Mouse (Mus musculus): ENCODE measurements at regions not wholly inside any gene's neighbourhood (a gene's known extent, or its start where the extent isn't known, plus 50 kb on each side); places are given as distances from the start of the nearest gene placed in this dataset.
"Not testable (repeated sequence)": the region's sequence is repeated elsewhere in the genome, so short reads cannot be mapped to it uniquely, and the experiment has no call there.

GRCm38 (mm10) chr4:97509576-97509975, 263.0 kb upstream of the Nfia start:
- DNase-seq (ENCODE audit: low spot score), result no peak

- DNase-seq (ENCODE audit: low spot score), result no peak
Measured at GRCm38 (mm10) chr4:97505734-97506133, 266.8 kb upstream of the Nfia start.

- no peak for DNase-seq (ENCODE audit: low spot score)
Measured at GRCm38 (mm10) chr4:97491248-97491804, 281.2 kb upstream of the Nfia start.

- no peak for DNase-seq (ENCODE audit: low spot score)
Measured at GRCm38 (mm10) chr4:97486354-97486753, 286.2 kb upstream of the Nfia start.

GRCm38 (mm10) chr4:97485225-97485624, 287.3 kb upstream of the Nfia start:
- DNase-seq (ENCODE audit: low spot score), result no peak

- peak; percentile 43 for DNase-seq (ENCODE audit: low spot score)
Measured at GRCm38 (mm10) chr4:97482701-97483246, 289.8 kb upstream of the Nfia start.

- DNase-seq (ENCODE audit: low spot score), result no peak
Measured at GRCm38 (mm10) chr4:97481836-97482235, 290.7 kb upstream of the Nfia start.

- DNase-seq (ENCODE audit: low spot score), result peak; percentile 88
Measured at GRCm38 (mm10) chr4:97476571-97477190, 293.7 kb upstream of the Gm10192 start.

GRCm38 (mm10) chr4:97473492-97473891, 290.5 kb upstream of the Gm10192 start:
- not testable (repeated sequence) for DNase-seq (ENCODE audit: low spot score)

GRCm38 (mm10) chr4:97465932-97466666, 283.1 kb upstream of the Gm10192 start:
- peak; percentile 68 for DNase-seq (ENCODE audit: low spot score)

GRCm38 (mm10) chr4:97465517-97465916, 282.6 kb upstream of the Gm10192 start:
- DNase-seq (ENCODE audit: low spot score), result no peak

- DNase-seq (ENCODE audit: low spot score), result no peak
Measured at GRCm38 (mm10) chr4:97461177-97461576, 278.2 kb upstream of the Gm10192 start.

- no peak for DNase-seq (ENCODE audit: low spot score)
Measured at GRCm38 (mm10) chr4:97439288-97440029, 256.5 kb upstream of the Gm10192 start.

GRCm38 (mm10) chr4:97432681-97433080, 249.7 kb upstream of the Gm10192 start:
- DNase-seq (ENCODE audit: low spot score), result no peak

GRCm38 (mm10) chr4:97432094-97432493, 249.1 kb upstream of the Gm10192 start:
- no peak for DNase-seq (ENCODE audit: low spot score)

GRCm38 (mm10) chr4:97431239-97431638, 248.3 kb upstream of the Gm10192 start:
- DNase-seq (ENCODE audit: low spot score), result no peak

GRCm38 (mm10) chr4:97419845-97420244, 236.9 kb upstream of the Gm10192 start:
- no peak for DNase-seq (ENCODE audit: low spot score)

GRCm38 (mm10) chr4:97418616-97419015, 235.7 kb upstream of the Gm10192 start:
- no peak for DNase-seq (ENCODE audit: low spot score)

- peak; percentile 18 for DNase-seq (ENCODE audit: low spot score)
Measured at GRCm38 (mm10) chr4:97417943-97418342, 235.0 kb upstream of the Gm10192 start.

- no peak for DNase-seq (ENCODE audit: low spot score)
Measured at GRCm38 (mm10) chr4:97408633-97409296, 225.8 kb upstream of the Gm10192 start.

GRCm38 (mm10) chr4:97394697-97395280, 211.8 kb upstream of the Gm10192 start:
- no peak for DNase-seq (ENCODE audit: low spot score)
